Mouse (Mus musculus) neural tube, embryonic 15.5 days (tissue): ENCODE data around the gene Pimreg. TPM values are rescaled to one million over a fixed set of nuclear protein-coding genes. Genes with fewer than 3 reads are reported as not detected.

Experiments used
- ATAC-seq: fragments of 200-750 bp; cut with Nextera tagmentation; 2 replicates; pipeline ENCODE4 v1.8.0; 2017; ENCODE audit warnings: mild to moderate bottlenecking, moderate TSS enrichment, moderate library complexity; ENCODE audit not compliant: low FRiP score
- H3K27ac ChIP-seq: fragments of 300-500 bp; sonication (generic); replicated peaks from 2 replicates; pipeline ENCODE4 v1.5.1; 2015; ENCODE audit warnings: mild to moderate bottlenecking, inconsistent platforms
- H3K27me3 ChIP-seq: fragments of 300-500 bp; sonication (generic); replicated peaks from 2 replicates; pipeline ENCODE4 v1.6.1; 2015; ENCODE audit warnings: inconsistent platforms
- H3K36me3 ChIP-seq: fragments of 300-500 bp; sonication (generic); 2 replicates; pipeline ENCODE4 v1.6.1; 2015; ENCODE audit warnings: inconsistent platforms
- H3K4me1 ChIP-seq: fragments of 300-500 bp; sonication (generic); 2 replicates; pipeline ENCODE4 v1.6.1; 2015; ENCODE audit warnings: inconsistent platforms
- H3K4me2 ChIP-seq: fragments of 300-500 bp; sonication (generic); 2 replicates; pipeline ENCODE4 v1.6.1; 2015; ENCODE audit warnings: inconsistent platforms, mild to moderate bottlenecking, moderate library complexity
- H3K4me3 ChIP-seq: fragments of 300-500 bp; sonication (generic); replicated peaks from 2 replicates; pipeline ENCODE4 v1.5.1; 2015; ENCODE audit warnings: mild to moderate bottlenecking, inconsistent platforms
- H3K9ac ChIP-seq: fragments of 300-500 bp; sonication (generic); replicated peaks from 2 replicates; pipeline ENCODE4 v1.6.1; 2015; ENCODE audit warnings: mild to moderate bottlenecking, inconsistent platforms
- H3K9me3 ChIP-seq: fragments of 300-500 bp; sonication (generic); replicated peaks from 2 replicates; pipeline ENCODE4 v1.6.1; 2016; ENCODE audit warnings: inconsistent platforms
- WGBS: fragments of 180-500 bp; shearing (Covaris S2); methylation state at CpG from one replicate; pipeline ENCODE4 v1.1.7; 2015; ENCODE audit warnings: mixed read lengths; 5-methylcytosine and 5-hydroxymethylcytosine counted together
- polyA plus RNA-seq: library from polyadenylated mRNA; unstranded; fragments of >200 nt; fragmentation: Nextera tagmentation; extraction: Ambion mirVana; gene quantifications from 2 replicates; pipeline ENCODE4 v1.2.1, GENCODE M21; 2015

The Pimreg gene
- polyA plus RNA-seq, 1 experiment from 2014 or later: 19.1 TPM

DNA sequence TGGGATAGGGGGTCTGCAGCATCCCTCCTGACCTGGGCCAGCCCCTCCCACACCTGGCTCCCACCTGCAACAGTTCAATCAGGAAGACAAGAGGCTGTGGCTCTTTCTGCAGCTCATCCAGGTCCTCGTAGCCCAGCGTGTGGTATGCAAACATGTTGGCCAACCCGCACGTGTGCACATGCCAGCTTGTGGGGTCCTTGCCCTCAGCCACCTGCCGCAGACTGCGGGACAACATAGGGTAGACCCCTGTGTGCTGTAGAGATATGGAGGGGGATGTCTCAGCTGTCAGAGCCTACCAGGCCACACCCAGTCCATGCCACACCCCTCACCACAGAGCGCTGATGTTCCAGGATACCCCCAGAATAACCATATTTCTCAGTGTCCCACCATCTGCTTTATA, 10.5 kb upstream of the Pimreg start:
- Histone ChIP-seq H3K4me1 (peaks cover 8% of the 10 kb centered on the region; the same call in 1 of the 2 replicates), H3K4me2 (no peak overlapping the region), H3K27ac (no peak overlapping the region), H3K27me3 (peaks cover 8% of the 10 kb centered on the region), H3K4me3 (no peak overlapping the region), H3K9me3 (no peaks in the 10 kb centered on the region), H3K36me3 (no peaks in the 10 kb centered on the region), H3K9ac (no peak overlapping the region)
- no peak for ATAC-seq
- 96% methylated on average over 7 of the region's 7 CpGs for WGBS

DNA sequence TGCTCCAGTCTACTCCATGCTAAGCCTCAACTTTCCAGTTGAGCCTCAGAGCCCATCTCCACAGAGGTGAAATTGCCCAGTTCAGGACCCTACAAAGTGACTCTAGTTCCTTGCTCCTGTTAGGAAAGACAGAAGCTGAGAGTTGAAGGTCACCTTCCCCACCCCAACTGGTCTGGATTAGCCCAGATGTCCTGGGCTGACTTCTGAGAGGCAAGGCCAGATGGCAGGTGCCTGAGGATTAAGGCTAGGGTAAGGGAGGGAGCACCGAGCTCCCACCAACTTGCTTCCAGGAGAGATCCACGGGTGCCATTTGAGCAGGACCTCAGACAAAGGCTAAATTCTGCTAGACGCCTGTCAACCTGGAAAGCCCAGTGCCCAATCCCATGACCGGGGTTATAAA, 9.7 kb upstream of the Pimreg start:
- no peak for ATAC-seq
- Histone ChIP-seq H3K4me2 (no peak overlapping the region), H3K4me1 (peaks cover 8% of the 10 kb centered on the region; the same call in 1 of the 2 replicates), H3K27me3 (peaks cover 8% of the 10 kb centered on the region), H3K27ac (no peak overlapping the region), H3K36me3 (no peaks in the 10 kb centered on the region), H3K9ac (no peak overlapping the region), H3K9me3 (no peaks in the 10 kb centered on the region), H3K4me3 (no peak overlapping the region)
- WGBS: 86% methylated on average over 4 of the region's 4 CpGs

DNA sequence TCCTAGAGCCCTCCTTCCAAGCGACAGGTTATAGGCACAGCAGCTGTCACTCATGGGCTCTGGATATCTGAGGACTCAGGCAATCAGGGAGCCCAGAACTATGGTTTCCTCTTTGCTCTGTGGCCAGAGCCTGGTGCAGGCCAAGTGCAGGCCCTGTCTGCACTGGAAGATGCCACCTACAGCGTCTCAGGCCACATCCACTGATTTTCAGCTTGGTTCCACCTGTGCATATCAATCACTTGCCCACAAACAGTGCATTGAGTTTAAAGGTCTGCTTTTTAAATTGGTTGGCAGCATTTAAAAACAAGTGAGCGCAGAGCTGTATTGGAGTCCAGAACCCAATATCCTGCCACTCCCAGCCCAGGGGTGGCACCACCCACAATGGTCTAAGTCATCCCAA, 9.2 kb upstream of the Pimreg start:
- no peak overlapping the region for H3K9ac ChIP-seq
- no peaks in the 10 kb centered on the region for H3K36me3 ChIP-seq
- no peaks in the 10 kb centered on the region for H3K9me3 ChIP-seq
- no peak overlapping the region for H3K27ac ChIP-seq
- WGBS: 88% methylated on average over 3 of the region's 3 CpGs
- H3K4me2 ChIP-seq: no peak overlapping the region
- no peak for ATAC-seq
- peaks cover 8% of the 10 kb centered on the region for H3K27me3 ChIP-seq
- H3K4me1 ChIP-seq: peaks cover 8% of the 10 kb centered on the region; the same call in 1 of the 2 replicates
- no peak overlapping the region for H3K4me3 ChIP-seq

DNA sequence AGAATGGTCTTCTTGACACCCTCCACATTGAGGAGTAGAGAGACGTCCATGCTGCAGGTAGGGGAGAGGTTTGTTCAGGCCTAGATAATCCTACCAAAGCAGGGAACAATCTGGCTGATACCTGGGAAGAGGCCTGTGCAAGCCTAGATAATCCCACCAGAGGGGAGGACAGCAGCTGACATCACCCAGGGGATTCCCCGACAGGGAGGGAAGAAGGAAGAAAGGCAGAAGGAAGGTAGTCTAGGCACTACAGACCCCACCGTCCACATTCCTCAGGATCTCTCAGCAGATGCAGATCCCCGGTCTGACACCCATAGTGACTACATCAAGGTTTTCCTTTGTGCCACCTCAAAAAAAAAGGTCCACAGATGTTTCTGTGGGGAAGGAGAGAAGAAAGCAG, 4.4 kb upstream of the Pimreg start, which contains the start of gene Aipl1:
Aipl1 (minus strand) TSS at position 101 of the 400 bp plus-strand sequence.
- WGBS: 84% methylated on average over 4 of the region's 4 CpGs

DNA sequence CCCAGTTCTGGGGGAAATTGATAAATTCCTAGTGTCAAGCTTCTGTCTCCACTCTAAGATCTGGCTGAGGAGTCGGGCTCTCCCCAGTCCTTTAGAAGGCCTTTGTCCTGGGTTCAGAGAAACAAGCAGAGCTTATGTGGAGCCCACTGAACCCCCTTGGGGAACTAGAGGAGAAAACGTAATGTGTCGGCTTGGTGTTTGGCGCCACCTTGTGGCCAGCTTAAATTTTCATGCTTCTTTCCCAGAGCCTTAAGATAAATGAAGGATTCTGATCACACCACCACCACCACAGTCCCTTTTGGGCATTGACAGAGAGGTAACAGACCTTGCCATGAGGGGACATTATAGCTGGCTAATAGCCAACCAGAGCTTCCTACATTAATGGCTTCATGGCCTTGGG, 3.8 kb upstream of the Pimreg start:
- Histone ChIP-seq H3K4me3 (no peak overlapping the region), H3K9ac (no peak overlapping the region), H3K27me3 (no peaks in the 10 kb centered on the region), H3K9me3 (no peaks in the 10 kb centered on the region), H3K27ac (no peak overlapping the region), H3K4me2 (no peak overlapping the region), H3K36me3 (no peaks in the 10 kb centered on the region), H3K4me1 (peaks cover 43% of the 10 kb centered on the region)
- ATAC-seq: no peak
- WGBS: 1% methylated on average over 4 of the region's 4 CpGs

More for the DNA sequence above, 4.4 kb upstream of the Pimreg start, which contains the start of gene Aipl1:
- Histone ChIP-seq H3K9me3 (no peaks in the 10 kb centered on the region), H3K27ac (no peak within 1 kb of the TSS), H3K4me2 (no peak within 1 kb of the TSS), H3K4me3 (no peak within 1 kb of the TSS), H3K36me3 (no peaks in the 10 kb centered on the region), H3K4me1 (peaks cover 37% of the 10 kb centered on the region), H3K27me3 (no peaks in the 10 kb centered on the region), H3K9ac (no peak within 1 kb of the TSS)
- no peak for ATAC-seq

DNA sequence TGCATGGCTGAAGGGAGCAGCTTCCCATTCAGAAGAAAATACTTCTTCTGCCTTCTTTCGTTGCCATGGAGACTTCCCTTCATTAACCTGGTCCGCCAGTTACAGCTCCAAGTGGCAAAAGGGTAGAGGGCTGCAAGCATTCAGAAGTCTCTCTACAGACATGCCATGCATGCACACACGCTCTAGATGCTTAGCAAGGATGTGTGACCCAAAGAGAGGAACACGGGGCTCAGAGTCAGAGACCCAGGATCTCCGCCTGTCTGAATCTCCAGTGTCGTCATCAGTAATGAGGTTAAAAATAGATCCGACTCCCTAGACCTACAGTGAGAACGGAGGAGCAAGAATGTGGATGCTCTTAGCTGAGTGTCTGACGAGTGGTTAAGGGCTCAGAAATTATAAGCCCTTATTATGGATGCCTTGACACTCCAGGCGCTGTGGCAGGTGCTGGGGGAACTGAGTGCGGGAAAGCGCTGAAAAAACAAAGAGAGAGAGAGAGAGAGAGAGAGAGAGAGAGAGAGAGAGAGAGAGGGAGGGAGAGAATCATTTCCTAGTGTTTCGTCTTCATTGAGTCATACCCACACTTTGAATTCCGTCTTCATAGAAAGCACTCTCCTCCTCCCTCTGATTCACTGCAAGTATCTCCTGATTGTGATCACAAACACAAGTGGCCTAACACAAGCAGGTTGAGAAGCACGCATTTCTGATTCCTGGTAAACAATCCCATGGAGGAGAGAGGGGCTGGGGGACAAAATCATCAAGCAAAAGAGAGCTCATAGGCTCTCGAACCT, 2.0 kb upstream of the Pimreg start:
- no peaks in the 10 kb centered on the region for H3K9me3 ChIP-seq
- no peaks in the 10 kb centered on the region for H3K36me3 ChIP-seq
- peak overlapping the region; percentile 28; the same call in 1 of the 2 replicates for H3K9ac ChIP-seq
- peak overlapping the region; percentile 37 for H3K4me2 ChIP-seq
- H3K27me3 ChIP-seq: no peaks in the 10 kb centered on the region
- peaks cover 47% of the 10 kb centered on the region for H3K4me1 ChIP-seq
- H3K4me3 ChIP-seq: no peak overlapping the region
- 0 out of 2 replicates have a peak, but pooled peaks have one; percentile 7 for ATAC-seq
- H3K27ac ChIP-seq: peak overlapping the region; percentile 33; the same call in 1 of the 2 replicates
- 21% methylated on average over 16 of the region's 16 CpGs for WGBS

DNA sequence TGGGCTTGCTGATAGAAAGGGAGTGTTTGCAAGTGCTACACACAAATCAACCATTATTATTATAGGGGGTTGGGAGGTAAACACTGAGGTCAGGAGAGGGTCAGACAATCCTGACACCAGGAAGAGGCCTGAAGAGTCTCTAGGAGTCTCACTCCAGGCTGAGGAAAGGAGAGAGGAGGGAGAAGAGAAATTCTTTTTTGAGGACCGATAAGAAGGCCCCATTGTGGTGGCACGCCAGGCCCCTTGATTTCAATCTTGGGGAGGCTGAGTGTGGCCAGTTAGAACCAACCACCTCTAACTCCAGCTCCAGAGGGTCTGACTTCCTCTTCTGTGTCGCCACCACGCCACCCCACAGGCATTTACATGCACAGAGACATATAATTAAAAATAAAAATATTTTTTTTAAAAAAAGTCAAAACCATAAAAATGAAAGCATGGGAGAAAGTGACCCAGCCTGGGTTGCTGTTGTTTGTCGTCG, 503 bp upstream of the Pimreg start:
- peak overlapping the region; percentile 59; the same call in 1 of the 2 replicates for H3K9ac ChIP-seq
- peaks cover 47% of the 10 kb centered on the region for H3K4me1 ChIP-seq

DNA sequence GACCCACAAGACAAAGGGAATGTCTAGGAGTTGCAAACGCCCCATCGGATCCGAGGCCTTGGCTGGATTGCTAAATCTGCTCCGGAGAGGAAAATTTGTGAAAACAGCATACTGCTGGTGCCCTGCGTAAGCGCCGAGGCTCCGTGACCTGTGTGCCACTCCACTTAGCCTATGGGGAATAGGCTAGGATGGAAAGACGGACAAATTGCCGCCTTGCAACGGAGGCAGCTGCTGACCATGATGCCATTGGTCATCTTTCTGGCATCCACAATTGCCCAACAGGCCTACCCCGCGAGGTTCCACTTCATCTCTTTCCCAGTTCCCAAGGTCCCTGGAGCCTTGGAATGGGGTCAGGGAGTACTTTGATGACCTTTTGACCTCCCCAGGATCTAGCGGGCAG, 799 bp downstream of the Pimreg start:
- Histone ChIP-seq H3K4me2 (peak overlapping the region; percentile 98), H3K36me3 (peaks cover 4% of the 10 kb centered on the region; the same call in 1 of the 2 replicates), H3K4me3 (peak overlapping the region; percentile 77), H3K9ac (peak overlapping the region; percentile 33; the same call in 1 of the 2 replicates), H3K9me3 (no peaks in the 10 kb centered on the region), H3K27ac (no peak overlapping the region), H3K4me1 (peaks cover 46% of the 10 kb centered on the region), H3K27me3 (no peaks in the 10 kb centered on the region)
- no peak for ATAC-seq
- WGBS: 0% methylated on average over 14 of the region's 14 CpGs

More for the DNA sequence above, 503 bp upstream of the Pimreg start:
- H3K9me3 ChIP-seq: no peaks in the 10 kb centered on the region
- 10% methylated on average over 6 of the region's 6 CpGs for WGBS
- peak overlapping the region; percentile 98 for H3K4me2 ChIP-seq
- 0 out of 2 replicates have a peak overlapping the region, but pooled peaks have one; percentile 51 for H3K27ac ChIP-seq
- H3K36me3 ChIP-seq: peaks cover 3% of the 10 kb centered on the region; the same call in 1 of the 2 replicates
- no peaks in the 10 kb centered on the region for H3K27me3 ChIP-seq
- peak overlapping the region; percentile 77 for H3K4me3 ChIP-seq
- ATAC-seq: no peak

DNA sequence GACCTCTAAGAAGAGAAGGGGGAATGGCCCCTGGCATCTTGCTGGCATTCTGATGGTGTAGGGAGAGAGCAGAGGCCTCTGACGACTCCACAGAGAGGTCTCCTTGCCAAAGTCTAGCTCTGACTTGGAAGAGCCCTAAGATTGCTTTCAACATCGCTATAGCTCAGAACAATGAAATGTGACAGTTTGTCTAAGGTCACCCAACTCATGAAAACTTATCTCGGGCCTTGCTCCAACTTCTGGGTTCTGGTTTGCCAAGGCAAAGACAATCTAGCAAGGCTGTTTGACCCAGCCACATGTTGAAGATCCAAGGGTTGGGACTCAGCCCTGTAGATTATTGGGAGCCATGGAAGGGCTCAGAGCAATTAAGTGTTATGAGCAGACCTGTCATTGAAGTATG, 2.4 kb downstream of the Pimreg start:
- 89% methylated on average over 3 of the region's 3 CpGs for WGBS
- no peak overlapping the region for H3K9ac ChIP-seq
- H3K4me2 ChIP-seq: no peak overlapping the region; the same call in 1 of the 2 replicates

DNA sequence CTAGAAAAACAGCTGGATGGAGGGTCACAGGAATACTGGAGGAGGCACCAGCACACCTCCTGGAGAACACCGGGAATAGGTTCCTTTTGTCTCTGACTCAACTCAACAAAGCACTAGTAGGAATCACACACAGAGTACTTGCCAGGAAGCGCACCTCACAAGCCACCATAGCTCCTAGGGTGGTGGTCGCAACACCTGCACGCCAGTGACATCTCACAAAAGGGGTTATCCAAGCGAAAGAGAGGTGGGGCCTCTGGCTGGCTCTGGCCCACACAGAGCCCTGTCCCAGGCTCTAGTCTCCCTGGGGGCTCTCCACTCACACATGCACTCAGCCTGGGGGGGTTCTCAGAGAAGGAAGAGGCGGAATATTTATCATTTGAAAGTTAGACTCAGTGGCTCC, 6.9 kb downstream of the Pimreg start:
- no peak for ATAC-seq
- Histone ChIP-seq H3K4me2 (no peak overlapping the region), H3K36me3 (peaks cover 4% of the 10 kb centered on the region; the same call in 1 of the 2 replicates), H3K4me1 (peaks cover 23% of the 10 kb centered on the region), H3K4me3 (no peak overlapping the region), H3K27me3 (peaks cover 13% of the 10 kb centered on the region), H3K9me3 (no peaks in the 10 kb centered on the region), H3K27ac (no peak overlapping the region), H3K9ac (no peak overlapping the region)
- 59% methylated on average over 6 of the region's 6 CpGs for WGBS

More for the DNA sequence above, 2.4 kb downstream of the Pimreg start:
- Histone ChIP-seq H3K4me3 (no peak overlapping the region), H3K27ac (no peak overlapping the region), H3K36me3 (peaks cover 4% of the 10 kb centered on the region; the same call in 1 of the 2 replicates), H3K27me3 (no peaks in the 10 kb centered on the region), H3K9me3 (no peaks in the 10 kb centered on the region), H3K4me1 (peaks cover 31% of the 10 kb centered on the region)
- no peak for ATAC-seq

DNA sequence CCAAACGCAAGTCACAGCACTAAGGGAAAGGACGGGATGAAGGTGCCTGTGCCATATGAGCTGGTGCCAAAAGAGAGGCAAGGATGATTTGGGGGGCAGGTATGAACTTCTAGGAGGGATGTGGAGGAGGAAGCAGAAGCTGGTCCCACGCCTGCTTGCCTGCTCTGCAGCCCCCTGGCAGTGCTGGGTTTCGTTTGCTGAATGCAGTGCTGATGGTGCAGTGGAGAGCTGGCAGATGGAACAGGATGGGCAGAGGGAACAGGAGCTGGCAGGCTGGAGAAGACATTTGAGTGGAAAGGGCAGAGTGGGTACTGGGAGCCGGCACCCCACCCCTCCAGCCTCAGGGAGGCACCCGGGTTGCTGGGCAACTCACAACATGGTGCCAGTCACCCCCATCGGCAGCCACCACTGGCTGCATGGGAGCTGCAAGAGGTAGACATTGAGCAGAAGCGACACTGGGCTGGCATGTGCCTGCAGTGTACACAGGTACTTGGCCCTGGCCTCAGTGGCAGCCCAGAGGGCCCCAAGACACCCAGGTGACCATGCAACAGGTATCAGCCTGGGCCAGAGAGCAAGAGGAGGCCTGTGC, 7.4 kb downstream of the Pimreg start:
- Histone ChIP-seq H3K36me3 (peaks cover 4% of the 10 kb centered on the region; the same call in 1 of the 2 replicates), H3K9ac (0 out of 2 replicates have a peak overlapping the region, but pooled peaks have one; percentile 10), H3K27me3 (peaks cover 13% of the 10 kb centered on the region), H3K4me1 (peaks cover 23% of the 10 kb centered on the region), H3K9me3 (no peaks in the 10 kb centered on the region), H3K27ac (no peak overlapping the region), H3K4me3 (no peak overlapping the region), H3K4me2 (no peak overlapping the region)
- no peak for ATAC-seq
- 71% methylated on average over 8 of the region's 8 CpGs for WGBS
